Mouse (Mus musculus): Measurements from ENCODE around the gene Dnah11. TPM values are rescaled to one million over a fixed set of nuclear protein-coding genes. Genes with fewer than 3 reads are reported as not detected.

Gene Dnah11
- total and polyA plus RNA-seq, 3 experiments: 0.11 to 0.77 TPM; not detected in 1

DNA sequence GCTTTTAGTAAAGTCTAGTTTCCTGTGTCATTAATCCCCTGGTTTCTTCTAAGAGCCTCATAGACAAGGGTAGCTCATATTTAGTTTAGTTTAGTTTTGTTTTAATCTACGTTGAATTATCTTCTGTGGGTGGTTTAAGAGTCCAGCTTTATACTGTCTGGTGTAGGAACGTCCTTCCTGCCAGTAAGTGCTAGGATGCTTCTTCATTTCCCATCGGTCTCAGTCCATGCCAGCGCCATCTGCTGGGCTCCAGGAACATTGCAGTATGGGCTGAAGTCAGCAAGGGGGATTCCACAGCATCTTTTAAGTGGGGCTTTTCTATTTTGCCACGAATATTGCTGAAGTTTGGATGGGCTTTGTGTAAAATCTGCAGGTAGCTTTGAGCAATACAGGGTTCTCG lies 345.5 kb downstream of the Dnah11 start:
- no peak overlapping the region for H3K4me3 ChIP-seq (ENCODE audit: control insufficient read depth in 1 of 2, insufficient read depth in 1 of 2, low read depth in 2 of 2, low read length in 2 of 2)
- H3K9ac ChIP-seq (ENCODE audit: control insufficient read depth, low read depth, low read length, poor library complexity, severe bottlenecking): no peak overlapping the region
- H3K4me1 ChIP-seq (ENCODE audit: control insufficient read depth in 1 of 2, insufficient read depth in 2 of 2, low read length in 2 of 2): peaks cover 0 to 5% of the 10 kb centered on the region in 2 experiments; a peak in 1 of 4 replicates
- H3K27me3 ChIP-seq (ENCODE audit: control insufficient read depth in 1 of 2, insufficient read depth in 2 of 2, low read length in 2 of 2): no peaks in the 10 kb centered on the region
- TF ChIP-seq MYC (IDR thresholded peaks at IDR 0.05; ENCODE audit: low read depth, low read length) (no peak), HCFC1 (IDR thresholded peaks at IDR 0.05; ENCODE audit: low read depth, low read length) (no peak), RCOR1 (IDR thresholded peaks at IDR 0.05; ENCODE audit: low read depth, low read length) (no peak), ZKSCAN1 (IDR thresholded peaks at IDR 0.05; ENCODE audit: low read depth, low read length) (no peak), ZC3H11A (IDR thresholded peaks at IDR 0.05; ENCODE audit: low read depth, low read length) (0 out of 2 replicates have a peak, but pooled peaks have one; percentile 17), MAX (IDR thresholded peaks at IDR 0.05; ENCODE audit: low read length) (no peak), MYB (IDR thresholded peaks at IDR 0.05; ENCODE audit: low read depth, low read length) (no peak), ELF1 (IDR thresholded peaks at IDR 0.05; ENCODE audit: low read depth, low read length) (0 out of 2 replicates have a peak, but pooled peaks have one; percentile 48), UBTF (IDR thresholded peaks at IDR 0.05; ENCODE audit: borderline replicate concordance, insufficient read depth, low read depth, low read length) (no peak), CHD2 (IDR thresholded peaks at IDR 0.05; ENCODE audit: low read length) (no peak), ETS1 (IDR thresholded peaks at IDR 0.05; ENCODE audit: low read depth, low read length) (no peak), SMC3 (IDR thresholded peaks at IDR 0.05; ENCODE audit: low read depth, low read length) (peak; percentile 80), USF2 (IDR thresholded peaks at IDR 0.05; ENCODE audit: borderline replicate concordance in 1 of 2, insufficient read depth in 1 of 2, low read depth in 1 of 2, low read length in 2 of 2) (no peak), TCF12 (IDR thresholded peaks at IDR 0.05; ENCODE audit: low read depth, low read length) (no peak), BHLHE40 (IDR thresholded peaks at IDR 0.05; ENCODE audit: borderline replicate concordance, low read depth, low read length) (no peak), POLR2AphosphoS5 (IDR thresholded peaks at IDR 0.05; ENCODE audit: borderline replicate concordance, low read depth, low read length) (no peak), NRF1 (IDR thresholded peaks at IDR 0.05; ENCODE audit: insufficient read depth, low read depth, low read length, poor library complexity, severe bottlenecking) (no peak), RAD21 (IDR thresholded peaks at IDR 0.05; ENCODE audit: low read depth, low read length) (peak; percentile 41), POLR2AphosphoS2 (IDR thresholded peaks at IDR 0.05; ENCODE audit: low read length) (no peak), EP300 (IDR thresholded peaks at IDR 0.05; ENCODE audit: low read depth in 1 of 2, low read length in 2 of 2) (no peak), POLR2A (IDR thresholded peaks at IDR 0.05; ENCODE audit: control insufficient read depth in 1 of 2, insufficient read depth in 1 of 2, low read depth in 1 of 2, low read length in 2 of 2, poor library complexity in 1 of 2) (no peak), JUND (IDR thresholded peaks at IDR 0.05; ENCODE audit: low read depth, low read length) (no peak), USF1 (IDR thresholded peaks at IDR 0.05; ENCODE audit: low read depth, low read length) (no peak), CTCF (IDR thresholded peaks at IDR 0.05 in 2 of 3, conservative IDR thresholded peaks at IDR 0.05 in 1 of 3; ENCODE audit: control insufficient read depth in 1 of 3, insufficient read depth in 1 of 3, low read depth in 2 of 3, low read length in 3 of 3, poor library complexity in 1 of 3, severe bottlenecking in 1 of 3) (peak; percentile 91 to 99 (median 99)), ZMIZ1 (IDR thresholded peaks at IDR 0.05; ENCODE audit: low read depth, low read length) (no peak), CHD1 (IDR thresholded peaks at IDR 0.05; ENCODE audit: low read depth, low read length) (no peak), MAFK (IDR thresholded peaks at IDR 0.05; ENCODE audit: borderline replicate concordance, low read depth, low read length) (no peak), ZNF384 (IDR thresholded peaks at IDR 0.05; ENCODE audit: low read depth, low read length) (no peak), MEF2A (IDR thresholded peaks at IDR 0.05; ENCODE audit: extremely low read depth, insufficient replicate concordance, low read depth, low read length, poor library complexity, severe bottlenecking) (no peak)
- H3K9me3 ChIP-seq (replicated peaks; ENCODE audit: insufficient read depth, low read length): no peaks in the 10 kb centered on the region
- H3K79me2 ChIP-seq (ENCODE audit: control insufficient read depth, insufficient read depth, low read length, poor library complexity): peaks cover 43% of the 10 kb centered on the region
- no peak overlapping the region for H3K27ac ChIP-seq (ENCODE audit: control insufficient read depth, low read depth, low read length)
- H3K36me3 ChIP-seq (ENCODE audit: control insufficient read depth in 1 of 2, insufficient read depth in 2 of 2, low read length in 2 of 2): peaks cover 0 to 10% of the 10 kb centered on the region in 2 experiments; a peak in 3 of 4 replicates
- DNase-seq (ENCODE audit: low read depth, low spot score): peak; percentile 84
